Mouse (Mus musculus) lung, adult 10 weeks (tissue): Measurements from ENCODE around the gene Fut8. TPM values are rescaled to one million over a fixed set of nuclear protein-coding genes. Genes with fewer than 3 reads are reported as not detected.

ENCODE experiments used
- polyA plus RNA-seq: library from polyadenylated mRNA; stranded (reverse); fragments of 350-450 nt; fragmentation: Illumina TruSeq; extraction: RNeasy Lipid Tissue Mini Kit (QIAGEN cat#74804); gene quantifications from one replicate; pipeline ENCODE4 v1.2.3, GENCODE M21; 2014; ENCODE audit warnings: low read depth, low replicate concordance; ENCODE audit not compliant: insufficient read depth

Fut8 gene
- polyA plus RNA-seq, result 20.8 TPM

GRCm38 (mm10) chr12:77237950-77238530 is at the start of gene Fut8:
TSS of gene Fut8 (plus strand) at chr12:77238125.

